Mouse (Mus musculus) ES-E14 (cell line): ENCODE data around the gene Gm266.

Experiments used
- CHD2 ChIP-seq: IDR thresholded peaks from 2 replicates; pipeline ENCODE4 v1.6.1; 2014; ENCODE audit warnings: mild to moderate bottlenecking, low read depth, low read length, inconsistent platforms
- HCFC1 ChIP-seq: IDR thresholded peaks from 2 replicates; pipeline ENCODE4 v1.6.1; 2012; ENCODE audit warnings: low read length, inconsistent platforms, borderline replicate concordance; ENCODE audit not compliant: insufficient read depth
- MAFK ChIP-seq: IDR thresholded peaks from 2 replicates; pipeline ENCODE4 v1.6.1; 2014; ENCODE audit warnings: mild to moderate bottlenecking, low read depth, low read length, inconsistent platforms; ENCODE audit not compliant: insufficient read depth
- ZC3H11A ChIP-seq: IDR thresholded peaks from 2 replicates; pipeline ENCODE4 v1.6.1; 2012; ENCODE audit warnings: low read depth, mild to moderate bottlenecking, inconsistent platforms, low read length, borderline replicate concordance
- ZNF384 ChIP-seq: IDR thresholded peaks from 2 replicates; pipeline ENCODE4 v1.6.1; 2012; ENCODE audit warnings: low read depth, low read length, inconsistent platforms

GRCm38 (mm10) chr12:111514231-111514792 is 28.7 kb upstream of the Gm266 start:
- no peak for TF ChIP-seq MAFK
- no peak for TF ChIP-seq HCFC1
- no peak for TF ChIP-seq ZC3H11A
- no peak for TF ChIP-seq ZNF384
- no peak for TF ChIP-seq CHD2
